Mouse (Mus musculus) olfactory bulb, adult 2 months (tissue): ENCODE data around the gene B9d1.

ENCODE experiments used
- CTCF ChIP-seq: fragments of 200-500 bp; IDR thresholded peaks from 2 replicates; pipeline ENCODE4 v1.5.1; 2012; ENCODE audit warnings: low read depth, mild to moderate bottlenecking, low read length, moderate library complexity; ENCODE audit not compliant: insufficient read depth
- POLR2A ChIP-seq: fragments of 200-500 bp; IDR thresholded peaks from 2 replicates; pipeline ENCODE4 v1.6.1; 2012; ENCODE audit warnings: mild to moderate bottlenecking, low read depth, low read length, moderate library complexity; ENCODE audit not compliant: insufficient read depth

DNA sequence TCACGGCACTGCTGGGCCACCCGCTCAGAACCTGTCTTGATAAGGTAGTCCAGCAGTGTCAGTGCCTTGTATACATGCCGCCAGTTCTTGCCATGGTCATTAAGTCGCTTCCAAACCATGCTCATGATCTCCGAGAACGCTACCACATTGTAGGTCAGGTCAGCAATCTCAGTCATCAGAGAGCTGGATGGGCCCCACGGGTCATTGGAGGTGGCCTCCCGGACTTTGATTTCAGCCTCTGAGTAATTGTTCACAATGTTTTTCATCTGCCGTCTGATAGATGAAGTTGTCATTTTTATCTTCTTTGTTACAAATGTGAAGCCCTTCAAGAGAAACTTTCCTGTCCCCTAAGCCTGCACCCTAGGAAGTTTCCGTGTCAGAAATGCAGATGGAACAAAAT is 41.5 kb downstream of the B9d1 start:
- no peak for TF ChIP-seq POLR2A
- no peak for TF ChIP-seq CTCF
